Mouse (Mus musculus) liver, postnatal 0 days (tissue): ENCODE measurements around the gene Adam33.

Experiments used
- CTCF ChIP-seq: sonication (generic); IDR thresholded peaks from 2 replicates; pipeline ENCODE4 v1.5.1; 2016; ENCODE audit warnings: antibody characterized with exemption, low read depth
- EP300 ChIP-seq: IDR thresholded peaks from 2 replicates; pipeline ENCODE4 v1.6.1; 2016; ENCODE audit warnings: antibody characterized with exemption, low read depth, mild to moderate bottlenecking

GRCm38 (mm10) chr2:131029065-131029935, 34.3 kb downstream of the Adam33 start:
- TF ChIP-seq CTCF (no peak), EP300 (no peak)
